ENCODE assay signal across 19 mouse cellular contexts in genomic region chr10:75495304-75495703, GRCm38 (mm10). TPM values are rescaled to one million over a fixed set of nuclear protein-coding genes. Genes with fewer than 3 reads are reported as not detected.
DNase-seq lines count a peak whose midpoint lies in the region; ATAC-seq and TF ChIP-seq lines count a peak whose summit lies in the region.
"Had no signal": no experiment of that assay in that cellular context is flagged by ENCODE, and none has a peak within 500 bp of the region (broad histone marks: within the 10 kb centered on the region; RNA-seq: fewer than 3 reads in every experiment).

No protein-coding gene starts in this region.

- DNase-seq in heart, adult 2 months: peak in 1 of 2 experiments; percentile 51
- peak; percentile 33 for DNase-seq in NIH3T3 (ENCODE audit: low read depth)
- DNase-seq in fibroblast of lung, adult 2 months (ENCODE audit: low read depth): peak; percentile 87
- DNase-seq in c-Kit-positive CD71-positive TER-119-positive erythroid progenitor cells, embryonic 14.5 days (ENCODE audit: low spot score): no peak
- DNase-seq in urinary bladder, postnatal 4 days (ENCODE audit: low spot score in 2 of 2): no peak
- DNase-seq: adrenal gland, postnatal 36 days; cerebellum, adult 18-20 months; kidney, adult 11 months; left cerebral cortex, postnatal 4 days; lung, adult 18-20 months; lung, postnatal 14 days; right cerebral cortex, postnatal 25 days; thymus, adult 2 months had no signal

- H3K79me2 ChIP-seq in heart, adult 2 months (replicated peaks; ENCODE audit: control insufficient read depth, insufficient read depth, low read length): no peaks in the 10 kb centered on the region

- WGBS in heart, adult 2 months: 23% methylated on average over 6 of the region's 6 CpGs
- 54% methylated on average over 6 of the region's 6 CpGs for WGBS in heart, embryonic 11.5 days (ENCODE audit: insufficient replicate concordance)
- 40% methylated on average over 6 of the region's 6 CpGs for WGBS in heart, embryonic 16.5 days

- peak overlapping the region; percentile 84 for H3K27ac ChIP-seq in heart, adult 2 months
- H3K27ac ChIP-seq in heart, embryonic 11.5 days (ENCODE audit: low read depth, low read length): no peak overlapping the region
- H3K27ac ChIP-seq in heart, embryonic 16.5 days (ENCODE audit: low read length): no peak overlapping the region
- H3K27ac ChIP-seq: neural tube, embryonic 15.5 days had no signal

- H3K9ac ChIP-seq in heart, adult 2 months (ENCODE audit: low read depth, low read length): peak overlapping the region; percentile 56; the same call in 1 of the 2 replicates
- no peak overlapping the region for H3K9ac ChIP-seq in heart, embryonic 11.5 days (ENCODE audit: low read depth, low read length)
- H3K9ac ChIP-seq in heart, embryonic 16.5 days (ENCODE audit: low read length): no peak overlapping the region
- H3K9ac ChIP-seq: neural tube, embryonic 15.5 days had no signal

- no peak for TF ChIP-seq CTCF in heart, adult 2 months (IDR thresholded peaks at IDR 0.05)

- H3K9me3 ChIP-seq in heart, embryonic 11.5 days (replicated peaks; ENCODE audit: control insufficient read depth, low read length): no peaks in the 10 kb centered on the region
- no peaks in the 10 kb centered on the region for H3K9me3 ChIP-seq in heart, embryonic 16.5 days (replicated peaks; ENCODE audit: control insufficient read depth, low read length)
- H3K9me3 ChIP-seq: neural tube, embryonic 15.5 days had no signal

- H3K27me3 ChIP-seq in heart, adult 2 months (ENCODE audit: control insufficient read depth, insufficient read depth, low read length): no peaks in the 10 kb centered on the region
- H3K27me3 ChIP-seq in heart, embryonic 11.5 days (ENCODE audit: control insufficient read depth, insufficient read depth, low read length): no peaks in the 10 kb centered on the region
- H3K27me3 ChIP-seq in heart, embryonic 16.5 days (ENCODE audit: control insufficient read depth, insufficient read depth, low read length): no peaks in the 10 kb centered on the region
- H3K27me3 ChIP-seq: neural tube, embryonic 15.5 days had no signal

- TF ChIP-seq POLR2A in heart, adult 2 months (IDR thresholded peaks at IDR 0.05; ENCODE audit: insufficient read depth, low read depth, low read length): peak; percentile 32; the same call in 1 of the 2 replicates

- no peak for TF ChIP-seq EP300 in heart, adult 2 months (IDR thresholded peaks at IDR 0.05; ENCODE audit: insufficient read depth, low read depth, low read length)

- H3K36me3 ChIP-seq in heart, adult 2 months (ENCODE audit: control insufficient read depth, insufficient read depth, low read length): no peaks in the 10 kb centered on the region
- no peaks in the 10 kb centered on the region for H3K36me3 ChIP-seq in heart, embryonic 11.5 days (ENCODE audit: control insufficient read depth, insufficient read depth, low read length)
- H3K36me3 ChIP-seq in heart, embryonic 16.5 days (ENCODE audit: control insufficient read depth, insufficient read depth): no peaks in the 10 kb centered on the region
- H3K36me3 ChIP-seq: neural tube, embryonic 15.5 days had no signal

- no peak for ATAC-seq in heart, embryonic 11.5 days (replicated peaks; ENCODE audit: insufficient number of reproducible peaks, low FRiP score, low TSS enrichment)
- ATAC-seq in heart, embryonic 16.5 days (replicated peaks; ENCODE audit: extremely low read depth, insufficient read depth, low FRiP score): 0 out of 2 replicates have a peak, but pooled peaks have one; percentile 4
- ATAC-seq: activated CD4-positive, CD25-positive, alpha-beta regulatory T cell, adult 4 months; midbrain, embryonic 16.5 days had no signal

- intact Hi-C loops in heart, adult 2 months (cut with DNase I): no loop called here

- no peak overlapping the region for H3K4me2 ChIP-seq in heart, embryonic 11.5 days
- no peak overlapping the region for H3K4me2 ChIP-seq in heart, embryonic 16.5 days (ENCODE audit: low read depth, low read length)
- H3K4me2 ChIP-seq: liver, embryonic 11.5 days; neural tube, embryonic 15.5 days had no signal

- no peak overlapping the region for H3K4me3 ChIP-seq in heart, adult 2 months
- H3K4me3 ChIP-seq in heart, embryonic 11.5 days (ENCODE audit: low read depth, low read length): no peak overlapping the region
- no peak overlapping the region for H3K4me3 ChIP-seq in heart, embryonic 16.5 days (ENCODE audit: low read length)
- H3K4me3 ChIP-seq: neural tube, embryonic 15.5 days had no signal

- peaks cover 1% of the 10 kb centered on the region; the same call in 1 of the 2 replicates for H3K4me1 ChIP-seq in heart, adult 2 months (ENCODE audit: control insufficient read depth, insufficient read depth, low read length)
- peaks cover 4% of the 10 kb centered on the region; the same call in 1 of the 2 replicates for H3K4me1 ChIP-seq in heart, embryonic 11.5 days (ENCODE audit: control insufficient read depth, insufficient read depth, low read length)
- peaks cover 4% of the 10 kb centered on the region for H3K4me1 ChIP-seq in heart, embryonic 16.5 days (ENCODE audit: control insufficient read depth, insufficient read depth, low read length)
- H3K4me1 ChIP-seq: neural tube, embryonic 15.5 days had no signal

RNA-seq across cellular contexts. Expression of gene Snrpd3, which starts 22.0 kb away (rescaled TPM):
- 10 to 100 TPM; 61.1 to 65.8 TPM for total RNA-seq in heart, adult 2 months (2021)
- 20.8 and 24.8 TPM in 2 replicates for polyA plus RNA-seq in heart, adult 2 months (2012; rRNA removed)
- 121 and 141 TPM in 2 replicates for polyA plus RNA-seq in heart, embryonic 11.5 days (2014; fragmentation: Nextera tagmentation; extraction: Ambion mirVana)
- 90.4 and 90.5 TPM in 2 replicates for polyA plus RNA-seq in heart, embryonic 16.5 days (2015; fragmentation: Nextera tagmentation; extraction: Ambion mirVana)

RNA-seq across cellular contexts. Expression of gene Gucd1, which starts 22.5 kb away (rescaled TPM):
- 10 to 100 TPM; 33.2 to 37.7 TPM for total RNA-seq in heart, adult 2 months (2021)
- polyA plus RNA-seq in heart, adult 2 months (2012; rRNA removed): 44.7 and 50.3 TPM in 2 replicates
- polyA plus RNA-seq in heart, embryonic 11.5 days (2014; fragmentation: Nextera tagmentation; extraction: Ambion mirVana): 30.5 and 35.2 TPM in 2 replicates
- polyA plus RNA-seq in heart, embryonic 16.5 days (2015; fragmentation: Nextera tagmentation; extraction: Ambion mirVana): 26.9 and 28.5 TPM in 2 replicates

Comparison
In these comparisons a context has a peak if more than half of its experiments do, and no peak if none do; other contexts are left out.
1. DNase-seq: peak in NIH3T3 (single experiment) and fibroblast of lung, adult 2 months (single experiment); none in c-Kit-positive CD71-positive TER-119-positive erythroid progenitor cells, embryonic 14.5 days (single experiment) and urinary bladder, postnatal 4 days (0 of 2).